Mouse (Mus musculus) CH12.LX (cell line): ENCODE measurements around the gene Mecr.

Experiments
- CHD1 ChIP-seq: IDR thresholded peaks from 2 replicates; pipeline ENCODE4 v1.6.1; 2012; ENCODE audit warnings: low read depth, low read length, improper control_type of control experiment, inconsistent platforms
- ETS1 ChIP-seq: conservative IDR thresholded peaks from 2 replicates; pipeline ENCODE4 v1.6.1; 2012; ENCODE audit warnings: low read depth, mild to moderate bottlenecking, inconsistent platforms, low read length, improper control_type of control experiment, moderate library complexity
- HCFC1 ChIP-seq: IDR thresholded peaks from 2 replicates; pipeline ENCODE4 v1.6.1; 2012; ENCODE audit warnings: low read depth, mild to moderate bottlenecking, inconsistent platforms, low read length, improper control_type of control experiment
- JUND ChIP-seq: conservative IDR thresholded peaks from 2 replicates; pipeline ENCODE4 v1.6.1; 2011; ENCODE audit warnings: low read depth, low read length, improper control_type of control experiment
- MAX ChIP-seq: IDR thresholded peaks from 2 replicates; pipeline ENCODE4 v1.6.1; 2011; ENCODE audit warnings: low read length, improper control_type of control experiment
- POLR2A ChIP-seq: IDR thresholded peaks from 2 replicates; pipeline ENCODE4 v1.6.1; 2011; ENCODE audit warnings: low read depth, mild to moderate bottlenecking, improper control_type of control experiment, low read length
- USF2 ChIP-seq: conservative IDR thresholded peaks from 2 replicates; pipeline ENCODE4 v1.6.1; 2011; ENCODE audit warnings: low read depth, low read length, improper control_type of control experiment
- ZNF384 ChIP-seq: IDR thresholded peaks from 2 replicates; pipeline ENCODE4 v1.6.1; 2012; ENCODE audit warnings: low read depth, low read length, improper control_type of control experiment, inconsistent platforms

GRCm38 (mm10) chr4:131860492-131861340, 17.4 kb downstream of the Mecr start:
- no peak for TF ChIP-seq ZNF384
- TF ChIP-seq JUND: no peak
- TF ChIP-seq ETS1: peak; percentile 50
- no peak for TF ChIP-seq HCFC1
- no peak for TF ChIP-seq POLR2A
- TF ChIP-seq MAX: peak; percentile 61; the same call in 1 of the 2 replicates
- TF ChIP-seq CHD1: no peak
- no peak for TF ChIP-seq USF2
